Mouse (Mus musculus) embryo, embryonic 10.5 days (tissue): ENCODE data around the gene Itpr2.

ENCODE experiments used
- DNase-seq: peaks from one replicate; pipeline ENCODE4 v3.0.0-alpha.2; 2015; ENCODE audit warnings: low spot score

Gene Itpr2

DNA sequence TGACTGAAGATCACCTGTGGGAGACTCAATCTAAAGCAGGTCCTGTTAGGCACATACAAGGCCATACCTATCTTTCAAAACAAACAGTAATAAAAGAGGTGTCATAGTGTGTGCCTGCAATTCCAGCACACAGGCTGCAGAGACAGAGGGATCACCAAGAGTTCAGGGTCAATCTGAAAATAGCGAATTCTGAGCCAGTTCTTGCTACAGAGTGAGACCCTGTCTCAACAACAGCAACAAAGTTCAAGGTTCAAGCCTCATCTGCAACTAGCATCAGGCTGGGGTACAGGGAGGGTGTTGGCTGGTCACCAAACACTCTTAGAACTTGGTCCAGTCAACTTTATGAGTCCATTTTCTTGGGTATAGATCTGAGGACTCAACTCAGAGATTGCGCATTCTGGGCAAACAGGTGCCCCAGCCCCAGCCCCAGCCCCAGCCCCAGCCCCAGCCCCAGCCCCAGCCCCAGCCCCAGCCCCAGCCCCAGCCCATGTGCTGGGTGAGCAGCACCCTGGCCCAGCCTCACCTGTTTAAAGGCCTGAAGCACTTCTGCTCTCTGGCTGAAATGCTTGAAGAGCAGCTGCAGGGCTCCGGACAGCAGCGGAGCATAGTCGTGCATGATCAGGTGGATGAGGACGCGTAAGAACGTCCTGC lies 155.4 kb downstream of the Itpr2 start:
- no peak for DNase-seq

DNA sequence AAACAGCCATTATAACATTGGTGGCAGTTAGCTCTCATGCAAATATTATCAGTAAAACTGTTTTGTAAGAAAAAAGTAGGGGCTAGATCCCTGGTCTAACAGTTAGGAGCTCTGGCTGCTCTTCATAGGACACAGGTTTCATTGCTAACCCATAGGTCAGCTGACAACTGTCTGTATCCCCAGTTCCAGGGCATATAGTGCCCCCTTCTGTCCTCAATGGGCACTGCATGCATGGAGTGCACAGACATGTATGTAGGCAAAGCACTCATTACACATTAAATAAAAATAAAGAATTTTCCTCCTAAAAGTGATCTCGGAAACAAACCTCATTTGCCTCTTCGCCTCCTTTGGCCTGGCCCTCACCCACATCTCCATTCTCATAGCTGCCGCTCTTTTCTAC lies 157.3 kb downstream of the Itpr2 start:
- DNase-seq: peak; percentile 68

DNA sequence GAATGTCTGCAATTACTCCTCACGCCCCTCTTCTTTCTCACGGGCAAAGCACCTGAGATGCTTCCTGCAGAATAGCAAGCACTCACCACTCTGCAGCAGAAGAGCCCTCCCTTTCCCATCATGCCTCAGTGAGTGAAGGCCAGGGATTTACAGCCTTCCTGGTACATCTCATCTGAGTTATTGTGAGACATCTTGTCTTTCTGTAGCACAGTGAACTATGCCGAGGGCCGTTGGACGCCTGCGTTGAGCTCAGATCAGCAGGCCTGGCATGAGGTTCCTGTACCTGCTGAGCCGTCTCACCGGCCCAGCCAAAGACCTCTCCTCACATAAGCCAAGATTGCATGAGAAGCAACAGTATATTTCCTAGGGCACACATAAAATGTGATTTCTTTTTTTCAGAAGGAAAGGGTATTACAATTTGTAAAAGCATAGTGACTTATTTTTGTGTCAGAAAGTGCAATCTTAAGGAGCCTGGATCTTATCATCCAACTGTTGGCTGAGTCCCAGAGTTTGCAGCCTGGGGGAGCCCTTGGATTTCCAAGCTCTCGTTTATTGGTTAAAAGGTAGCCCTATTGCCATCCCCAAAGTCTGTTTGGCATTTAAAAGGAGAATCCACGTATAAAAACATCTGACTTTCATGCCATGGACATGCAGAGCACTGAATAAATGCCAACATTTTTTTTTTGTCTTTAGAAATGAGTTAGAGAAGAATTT lies 158.2 kb downstream of the Itpr2 start:
- DNase-seq: no peak

DNA sequence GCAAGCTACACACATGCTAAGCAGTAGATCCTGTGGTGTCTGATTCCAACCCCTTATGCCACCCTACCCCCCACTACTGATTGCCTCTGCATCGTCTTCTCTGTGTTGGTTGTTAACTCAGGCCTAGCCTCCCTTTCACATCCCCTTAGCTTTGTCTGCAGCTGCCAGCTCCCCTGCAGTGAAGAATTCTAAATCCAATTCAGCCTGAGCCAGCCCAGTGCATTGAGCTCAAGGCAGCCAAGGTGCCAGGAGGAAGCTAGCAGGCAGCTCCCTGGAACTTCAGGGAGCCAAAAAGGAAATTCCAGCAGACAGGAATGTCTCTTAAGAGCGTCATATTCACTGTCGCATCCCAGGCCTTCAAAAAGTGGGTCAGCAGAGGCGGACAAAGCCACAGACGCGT lies 159.0 kb downstream of the Itpr2 start:
- DNase-seq: no peak

DNA sequence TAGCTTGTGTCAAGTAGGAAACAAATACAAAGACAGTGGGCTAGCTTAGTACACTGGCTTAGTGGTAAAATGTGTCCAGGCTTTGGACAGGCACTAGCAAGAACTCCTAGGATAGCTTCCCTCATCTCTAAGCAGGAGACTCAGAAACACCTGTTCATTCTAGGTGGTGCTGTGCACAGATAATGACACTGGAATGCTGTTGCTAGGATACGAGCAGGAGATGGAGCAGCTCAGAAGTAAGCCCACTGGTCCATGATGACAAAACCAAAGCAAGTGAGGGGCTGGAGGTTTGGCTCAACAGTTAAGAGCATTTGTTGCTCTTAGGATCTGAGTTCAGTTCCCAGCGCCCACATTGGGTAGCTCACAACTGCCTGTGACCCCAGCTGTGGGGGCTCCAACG lies 160.1 kb downstream of the Itpr2 start:
- no peak for DNase-seq

DNA sequence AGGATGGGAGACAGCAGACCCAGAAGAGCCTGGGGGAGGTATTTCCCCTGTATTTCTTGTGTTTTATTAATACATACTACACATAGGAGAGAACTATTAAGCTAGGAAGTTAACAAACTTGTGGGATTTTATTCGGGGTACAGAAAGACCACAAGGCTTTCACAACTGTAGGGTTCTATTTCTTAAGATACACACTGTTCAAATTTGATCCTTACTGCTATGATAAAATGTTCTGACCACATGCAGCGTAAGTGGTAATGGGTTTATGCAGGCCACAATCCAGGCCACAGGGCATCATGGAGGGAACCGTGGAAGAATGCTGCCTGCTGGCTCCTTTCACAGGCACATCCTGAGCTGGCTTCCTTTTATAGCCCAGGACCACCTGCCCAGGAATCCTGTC lies 160.6 kb downstream of the Itpr2 start:
- no peak for DNase-seq

DNA sequence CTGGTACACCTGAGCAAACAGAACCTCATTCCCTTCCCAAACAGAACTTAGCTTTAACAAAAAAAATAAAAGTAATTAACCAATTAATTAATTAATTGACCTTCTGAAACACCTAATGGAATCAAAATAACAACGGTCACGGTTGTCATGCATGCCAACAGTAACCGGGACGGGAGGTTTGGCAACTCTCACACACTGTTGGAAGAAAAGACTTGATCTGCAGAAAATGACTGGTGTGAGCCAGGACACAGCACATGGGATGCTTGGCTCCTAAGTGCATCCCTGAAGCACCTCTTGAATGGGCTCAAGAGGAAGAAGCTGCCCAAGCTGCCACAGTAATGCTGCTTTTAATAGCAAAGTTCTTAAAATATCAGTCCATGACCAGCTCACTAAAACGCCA lies 161.1 kb downstream of the Itpr2 start:
- DNase-seq: no peak

DNA sequence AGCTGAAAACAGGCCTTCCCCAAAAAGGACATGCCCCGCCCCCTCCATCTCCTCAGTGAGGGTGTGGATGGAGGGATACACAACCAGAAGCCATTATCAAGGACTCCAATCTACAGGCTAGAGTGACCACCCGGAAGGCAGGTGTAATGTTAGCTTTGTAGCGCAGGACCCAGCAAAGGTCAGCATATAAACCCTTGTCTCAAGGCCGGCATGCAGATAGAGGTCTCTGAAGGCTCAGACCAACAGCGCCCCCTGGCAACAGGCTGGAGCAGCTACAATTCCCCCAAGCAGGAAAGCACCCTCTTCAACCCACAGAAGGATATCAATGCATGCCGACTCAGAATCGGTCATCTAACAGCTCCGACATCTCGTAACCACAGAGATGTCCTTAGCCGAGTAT lies 162.2 kb downstream of the Itpr2 start:
- DNase-seq: peak; percentile 75

DNA sequence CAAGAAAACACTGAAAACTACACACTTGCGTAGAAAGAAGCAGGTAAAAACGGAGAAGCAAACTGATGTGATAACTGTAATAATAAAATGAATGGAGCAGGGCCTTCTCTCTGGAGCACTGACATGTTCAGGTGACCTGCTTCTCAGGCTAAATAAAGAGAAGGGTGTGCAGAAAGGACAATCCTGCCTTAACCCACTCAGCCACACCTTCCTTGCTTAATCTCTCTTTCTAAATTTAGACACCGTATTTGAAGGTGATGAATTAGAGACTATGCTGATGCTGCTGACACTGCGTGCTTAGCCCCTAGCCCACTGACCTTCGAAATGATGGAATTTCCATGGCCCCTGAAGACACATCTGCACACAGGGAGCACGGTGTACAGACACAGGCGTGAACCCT lies 164.8 kb downstream of the Itpr2 start:
- no peak for DNase-seq

DNA sequence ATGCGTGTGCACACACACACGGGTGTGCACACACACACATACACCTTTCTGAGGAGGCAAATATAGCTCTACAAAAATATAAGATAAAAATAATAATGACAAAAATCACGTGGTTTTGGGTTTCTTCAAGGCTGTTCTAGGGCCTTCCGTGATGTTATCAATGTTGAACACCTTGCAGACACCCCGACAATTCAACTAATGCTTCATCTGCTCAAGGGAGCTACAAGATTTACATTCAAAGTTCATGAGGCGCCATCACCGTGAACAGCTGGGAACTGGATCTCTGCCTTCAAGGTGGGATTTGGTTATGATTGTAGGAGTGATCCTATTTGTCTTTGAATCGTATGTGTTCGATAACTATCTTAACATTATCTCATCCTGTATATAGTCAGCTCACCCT lies 166.8 kb downstream of the Itpr2 start:
- no peak for DNase-seq

DNA sequence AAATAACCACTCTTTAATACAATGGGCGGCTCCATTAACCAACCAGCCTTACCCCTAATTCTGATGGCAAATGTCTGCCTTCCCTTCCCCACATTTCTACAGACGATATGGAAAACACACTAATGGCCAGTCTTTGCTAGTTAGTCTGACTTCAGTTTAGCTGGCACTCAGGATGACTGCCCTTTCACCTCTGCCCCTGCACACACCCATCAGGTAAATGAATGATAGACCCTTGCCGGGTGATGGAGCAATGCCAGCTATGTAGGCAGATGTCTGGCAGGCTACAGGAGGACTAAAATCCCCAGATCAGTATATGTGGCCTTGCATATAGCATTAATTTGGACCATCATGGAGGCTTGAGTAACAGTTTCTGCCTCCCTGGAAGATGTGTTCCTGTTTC lies 168.5 kb downstream of the Itpr2 start:
- no peak for DNase-seq

DNA sequence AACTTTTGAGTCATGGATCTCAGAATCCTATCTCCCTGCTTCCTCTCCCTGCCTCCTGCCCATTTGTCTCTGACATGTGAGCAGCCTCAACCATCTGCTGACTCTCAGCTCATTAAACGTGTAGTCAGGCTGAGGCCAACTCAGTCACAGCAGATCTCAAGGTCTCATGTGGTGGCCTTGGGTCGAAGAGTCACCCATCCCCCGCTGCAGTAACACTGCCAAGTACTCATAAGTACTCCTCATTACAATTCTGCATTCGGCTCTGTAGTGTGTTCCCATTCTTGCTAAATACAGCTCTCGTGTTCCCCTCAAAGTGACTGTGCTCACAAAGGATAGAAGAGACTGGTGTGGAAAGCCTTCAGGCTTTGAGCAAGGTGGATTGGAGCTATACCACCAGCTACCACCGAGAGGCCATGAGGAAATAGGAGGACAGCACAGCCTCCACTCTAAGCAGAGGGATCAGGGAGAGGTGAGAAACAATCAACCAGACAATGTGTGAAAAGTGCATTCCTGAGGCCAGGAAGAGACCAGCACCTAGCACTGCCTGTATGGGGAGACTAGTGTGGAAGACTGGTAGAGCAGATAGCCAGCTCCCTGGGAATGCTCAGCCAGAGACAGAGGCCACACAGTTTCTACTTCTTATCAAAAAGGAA lies 170.9 kb downstream of the Itpr2 start:
- no peak for DNase-seq

DNA sequence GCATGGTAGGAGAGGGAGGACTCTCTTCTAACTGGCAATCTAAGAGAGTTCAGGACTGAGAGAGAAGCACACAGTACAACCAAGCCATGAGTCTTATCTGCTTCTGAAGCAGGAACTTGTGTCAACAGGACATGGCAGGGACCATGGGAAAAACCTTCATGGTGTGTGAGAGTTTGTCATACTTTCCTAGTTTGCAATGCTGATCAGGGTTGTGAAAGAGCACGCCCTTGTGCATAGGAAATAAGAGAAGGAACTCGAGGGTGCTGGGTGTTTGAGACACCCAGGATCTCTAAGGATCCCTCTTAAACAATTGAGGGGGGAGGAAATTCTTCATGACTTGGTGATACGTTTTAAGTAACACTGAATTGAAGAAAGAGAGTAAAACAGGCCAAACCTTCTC lies 172.9 kb downstream of the Itpr2 start:
- DNase-seq: no peak

DNA sequence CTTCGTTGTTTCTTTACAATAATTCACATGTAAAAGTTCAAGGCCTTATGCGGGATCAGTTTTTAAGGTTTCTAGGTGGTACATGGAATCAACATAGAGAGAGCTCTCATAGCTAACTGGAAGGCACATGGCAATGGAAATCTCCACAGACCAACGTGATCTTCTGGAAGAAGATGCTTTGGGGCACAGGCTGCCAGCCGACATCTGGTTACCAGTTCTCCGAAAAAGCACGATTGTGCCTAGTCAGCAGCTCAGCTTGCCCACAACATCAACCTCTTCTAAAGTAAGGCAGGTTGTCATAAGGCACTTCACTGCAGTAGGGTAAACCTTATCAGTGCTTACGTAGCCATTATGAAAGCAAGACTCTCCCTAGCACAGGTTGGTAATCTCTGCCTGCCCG lies 175.4 kb downstream of the Itpr2 start:
- DNase-seq: no peak

DNA sequence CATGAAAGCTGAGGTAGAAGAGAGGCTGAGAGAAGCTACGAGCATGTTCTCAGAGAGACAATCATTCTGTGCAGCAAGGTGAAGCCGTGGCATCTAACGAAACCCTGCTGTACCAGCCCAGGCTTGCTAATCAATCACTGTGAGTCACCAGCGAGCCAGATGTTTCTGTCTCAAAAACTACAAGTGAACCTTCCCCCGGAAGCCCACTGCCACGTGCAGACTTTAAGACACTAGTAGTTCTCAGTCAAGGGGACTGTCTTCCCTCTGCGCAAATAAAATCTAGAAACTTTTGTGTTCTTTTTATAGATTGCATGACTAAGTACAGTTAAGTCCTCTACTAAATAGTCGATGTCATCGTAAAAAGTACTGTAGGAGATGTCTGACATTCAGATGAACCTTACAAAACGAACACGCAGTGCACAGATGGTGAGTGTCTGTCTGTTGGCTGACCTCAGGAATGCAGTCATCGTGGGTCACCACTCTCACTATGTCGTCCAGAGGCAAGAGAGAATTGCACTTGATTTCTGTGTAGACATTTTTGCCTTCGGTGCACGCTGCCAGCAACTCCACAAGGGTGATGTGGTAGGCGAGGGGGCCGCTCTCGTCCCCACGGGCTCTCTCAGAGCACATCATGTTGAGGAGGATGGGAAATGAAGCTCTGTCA lies 177.3 kb downstream of the Itpr2 start:
- peak; percentile 43 for DNase-seq

DNA sequence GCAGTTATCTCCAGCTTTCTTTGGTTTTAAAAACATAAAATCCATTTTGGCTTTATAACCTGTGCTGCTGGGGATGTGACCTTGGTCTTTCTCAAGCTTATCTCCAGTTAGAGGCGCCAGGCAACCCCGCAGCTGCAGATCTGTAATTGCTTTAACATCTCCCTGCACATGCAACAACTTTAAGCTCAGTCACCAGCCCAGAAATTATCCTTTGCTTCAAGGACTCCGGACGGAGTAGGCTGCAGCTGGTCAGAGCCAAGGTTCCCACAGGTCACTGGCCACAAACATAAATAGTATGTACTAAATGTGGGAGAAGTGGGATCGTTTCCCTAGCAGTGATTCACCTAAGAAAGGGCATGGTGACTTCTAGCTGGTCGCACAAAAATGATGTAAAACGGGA lies 179.5 kb downstream of the Itpr2 start:
- no peak for DNase-seq

DNA sequence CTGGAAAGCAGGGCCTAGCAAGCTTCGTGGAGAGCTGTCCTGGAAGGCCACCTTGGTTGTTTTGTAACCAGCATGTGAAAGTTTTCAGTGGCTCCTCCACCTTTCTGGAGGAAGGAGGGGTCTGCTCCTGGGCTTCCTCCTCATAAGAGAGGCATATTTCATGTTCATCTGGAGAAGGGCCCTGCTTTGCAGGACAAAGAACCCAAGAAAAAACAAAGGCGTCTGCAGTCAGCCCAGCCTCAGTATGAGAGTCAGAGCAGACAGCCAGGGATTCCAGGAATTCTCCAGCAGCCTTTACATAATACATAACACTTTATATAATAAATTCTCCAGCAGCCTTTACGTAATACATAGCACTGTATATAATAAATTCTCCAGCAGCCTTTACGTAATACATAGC lies 180.1 kb downstream of the Itpr2 start:
- DNase-seq: no peak

DNA sequence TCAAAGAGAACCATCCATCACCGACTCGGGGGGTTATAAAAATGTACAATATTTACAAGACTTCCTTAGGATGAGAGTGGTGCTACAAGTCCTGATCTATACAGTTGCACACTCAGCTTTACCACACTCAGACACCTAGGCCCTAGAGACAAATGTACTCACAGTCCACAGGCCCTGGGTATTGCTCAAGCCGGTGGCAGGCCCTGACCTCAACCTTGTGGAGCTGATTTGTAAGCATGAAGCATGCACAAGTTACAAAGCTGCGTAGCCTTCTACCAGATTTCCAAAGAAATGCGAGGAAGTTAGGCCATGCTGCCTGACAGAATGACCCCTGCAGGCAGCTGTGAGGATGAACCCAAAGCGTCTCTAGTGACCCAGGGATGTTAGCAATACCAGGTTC lies 185.6 kb downstream of the Itpr2 start:
- no peak for DNase-seq

DNA sequence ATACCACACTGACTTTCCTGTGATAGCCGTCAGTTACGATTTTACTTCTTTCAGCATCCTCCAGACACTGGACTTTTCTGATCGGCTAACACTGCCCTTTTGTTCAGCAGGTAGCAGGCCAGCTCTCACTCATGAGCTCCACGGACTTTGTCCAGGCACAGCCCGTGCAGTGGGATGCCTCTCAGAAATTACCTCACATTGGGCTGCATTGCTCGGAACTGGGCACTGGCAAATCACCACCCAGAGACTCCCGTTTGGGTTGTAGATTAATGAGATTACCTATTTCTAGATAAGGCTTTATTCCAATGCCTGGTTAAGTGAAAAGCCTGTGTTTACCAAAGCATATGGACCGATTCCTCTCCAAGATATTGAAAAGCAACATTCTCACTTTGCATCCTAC lies 186.9 kb downstream of the Itpr2 start:
- no peak for DNase-seq

DNA sequence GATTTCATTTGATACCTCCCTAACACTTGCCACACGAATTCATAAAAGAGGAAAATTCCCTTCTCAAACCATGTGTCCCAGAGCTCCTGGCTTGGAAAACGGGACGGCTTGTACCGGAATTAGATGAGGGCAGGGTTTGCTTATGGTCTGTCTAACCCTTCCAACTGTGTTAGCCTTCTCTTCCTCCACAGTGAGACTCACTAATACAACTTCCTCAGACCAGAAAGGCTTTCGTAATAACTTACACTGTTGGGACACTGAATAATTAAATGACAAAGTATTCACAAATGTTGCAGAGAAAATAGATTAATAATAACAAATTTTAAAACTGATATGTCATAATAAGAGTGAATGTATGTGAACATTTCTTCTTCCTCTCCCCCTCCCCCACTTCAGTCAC lies 187.7 kb downstream of the Itpr2 start:
- no peak for DNase-seq

DNA sequence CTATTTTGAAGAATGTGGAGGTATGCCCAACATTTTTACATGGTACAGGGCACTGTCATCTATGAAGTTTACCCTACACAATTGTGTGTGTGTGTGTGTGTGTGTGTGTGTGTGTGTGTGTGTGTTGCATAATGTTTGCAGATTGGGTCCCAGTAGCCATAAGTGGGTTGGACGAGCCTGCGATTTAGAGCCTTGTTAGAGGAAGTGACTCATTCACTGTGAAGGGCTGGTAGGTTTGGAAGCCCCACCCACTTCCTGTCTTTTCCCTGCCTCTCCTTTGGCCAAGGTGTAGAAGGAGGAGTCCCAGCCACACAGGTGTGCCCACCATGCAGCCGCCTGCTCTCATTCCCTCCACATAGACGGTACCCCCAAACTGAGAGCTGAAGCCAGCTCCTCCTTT lies 188.6 kb downstream of the Itpr2 start:
- no peak for DNase-seq

DNA sequence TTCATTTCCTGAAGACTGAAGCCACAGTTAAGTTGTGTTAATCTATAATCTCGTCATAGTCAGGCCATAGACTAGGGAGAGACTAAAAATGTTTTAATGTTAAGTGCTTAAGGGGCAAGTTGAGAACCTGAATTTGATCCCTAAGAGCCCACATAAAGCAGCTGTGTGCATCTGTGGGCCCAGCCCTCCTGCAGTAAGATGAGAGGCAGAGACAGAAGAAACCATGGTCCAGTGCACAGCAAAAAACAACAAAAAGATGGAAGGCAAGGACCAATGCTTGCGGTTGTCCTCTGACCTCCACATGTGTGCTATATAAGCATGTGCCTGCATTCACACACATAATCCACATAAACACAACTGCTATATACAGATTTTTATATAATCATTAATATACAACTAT lies 191.8 kb downstream of the Itpr2 start:
- DNase-seq: no peak

DNA sequence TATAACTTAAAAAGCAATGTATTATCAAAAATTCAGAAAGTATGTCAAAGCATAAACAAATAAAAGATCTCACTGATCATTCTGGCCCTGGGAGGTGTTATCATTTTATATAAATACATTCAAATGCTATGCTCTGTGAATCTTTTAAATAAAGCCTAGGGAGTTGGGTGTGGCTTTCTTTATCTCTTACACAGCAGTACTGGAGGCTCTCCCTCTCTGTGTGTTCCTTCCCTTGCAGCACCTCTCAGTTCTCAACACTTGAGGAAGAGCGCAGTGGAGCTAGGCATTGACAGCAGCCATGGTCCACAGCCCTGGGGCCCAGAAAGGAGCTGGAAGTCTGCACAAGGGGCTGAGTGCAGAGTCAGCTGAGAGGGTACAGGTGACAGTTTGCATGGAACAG lies 192.7 kb downstream of the Itpr2 start:
- DNase-seq: no peak
